Mouse (Mus musculus) liver, embryonic 13.5 days (tissue): ENCODE data around the gene Tm9sf2. TPM values are rescaled to one million over a fixed set of nuclear protein-coding genes. Genes with fewer than 3 reads are reported as not detected.

ENCODE experiments used
- ATAC-seq: fragments of 200-750 bp; cut with Nextera tagmentation; 2 replicates; pipeline ENCODE4 v1.8.0; 2017; ENCODE audit warnings: low read depth, mild to moderate bottlenecking, moderate number of reproducible peaks, moderate library complexity
- DNase-seq: peaks from one replicate; pipeline ENCODE4 v3.0.0; 2022
- H3K27ac ChIP-seq: fragments of 300-500 bp; sonication (generic); 2 replicates; pipeline ENCODE4 v1.5.1; 2015; ENCODE audit warnings: moderate library complexity, mild to moderate bottlenecking, inconsistent platforms
- H3K27me3 ChIP-seq: fragments of 300-500 bp; sonication (generic); 2 replicates; pipeline ENCODE4 v1.6.1; 2015; ENCODE audit warnings: mild to moderate bottlenecking, inconsistent platforms
- H3K36me3 ChIP-seq: fragments of 300-500 bp; sonication (generic); 2 replicates; pipeline ENCODE4 v1.6.1; 2015; ENCODE audit warnings: mild to moderate bottlenecking, inconsistent platforms
- H3K4me1 ChIP-seq: fragments of 300-500 bp; sonication (generic); replicated peaks from 2 replicates; pipeline ENCODE4 v1.6.1; 2015; ENCODE audit warnings: inconsistent platforms
- H3K4me2 ChIP-seq: fragments of 300-500 bp; sonication (generic); 2 replicates; pipeline ENCODE4 v1.6.1; 2015; ENCODE audit warnings: inconsistent platforms, mild to moderate bottlenecking, moderate library complexity
- H3K4me3 ChIP-seq: fragments of 300-500 bp; sonication (generic); replicated peaks from 2 replicates; pipeline ENCODE4 v1.5.1; 2015; ENCODE audit warnings: mild to moderate bottlenecking, inconsistent platforms
- H3K9ac ChIP-seq: fragments of 300-500 bp; sonication (generic); 2 replicates; pipeline ENCODE4 v1.6.1; 2015; ENCODE audit warnings: mild to moderate bottlenecking, inconsistent platforms
- H3K9me3 ChIP-seq: fragments of 300-500 bp; sonication (generic); replicated peaks from 2 replicates; pipeline ENCODE4 v1.6.1; 2016; ENCODE audit warnings: inconsistent platforms
- WGBS: fragments of 180-500 bp; shearing (Covaris S2); methylation state at CpG from one replicate; pipeline ENCODE4 v1.1.7; 2015; ENCODE audit not compliant: insufficient replicate concordance; 5-methylcytosine and 5-hydroxymethylcytosine counted together
- polyA plus RNA-seq: library from polyadenylated mRNA; unstranded; fragments of >200 nt; fragmentation: Nextera tagmentation; extraction: Ambion mirVana; gene quantifications from 2 replicates; pipeline ENCODE4 v1.2.1, GENCODE M21; 2015

Tm9sf2 gene
- polyA plus RNA-seq, 1 experiment from 2014 or later = 77.9 TPM

- H3K4me1 ChIP-seq = peaks cover 54% of the 10 kb centered on the region
- WGBS = 3% methylated on average over 45 of the region's 45 CpGs
- ATAC-seq = peak; percentile 99
These were observed 74.4 kb downstream of the Tm9sf2 start, which contains the start of gene Clybl for GRCm38 (mm10) chr14:122181078-122181814. Gene Clybl, plus strand, starts transcription at chr14:122181704.

GRCm38 (mm10) chr14:122181815-122182157 is 74.9 kb downstream of the Tm9sf2 start:
- no peaks in the 10 kb centered on the region for H3K36me3 ChIP-seq
- peaks cover 54% of the 10 kb centered on the region for H3K4me1 ChIP-seq
- no peaks in the 10 kb centered on the region for H3K9me3 ChIP-seq
- H3K4me3 ChIP-seq = peak overlapping the region; percentile 88
- peak overlapping the region; percentile 88 for H3K4me2 ChIP-seq
- under 1% methylated on average over 12 of the region's 12 CpGs for WGBS
- peak; percentile 75 for ATAC-seq
- H3K27me3 ChIP-seq = no peaks in the 10 kb centered on the region
- H3K27ac ChIP-seq = peak overlapping the region; percentile 86
- no peak for DNase-seq
- H3K9ac ChIP-seq = peak overlapping the region; percentile 84

More at GRCm38 (mm10) chr14:122181078-122181814, 74.4 kb downstream of the Tm9sf2 start, which contains the start of gene Clybl:
- Histone ChIP-seq H3K4me3 (peak within 1 kb of the TSS; percentile 88), H3K27me3 (no peaks in the 10 kb centered on the region), H3K4me2 (peak within 1 kb of the TSS; percentile 88), H3K36me3 (no peaks in the 10 kb centered on the region), H3K9me3 (no peaks in the 10 kb centered on the region), H3K9ac (peak within 1 kb of the TSS; percentile 84), H3K27ac (peak within 1 kb of the TSS; percentile 86)
- DNase-seq = peak; percentile 98

GRCm38 (mm10) chr14:122182220-122182619 is 75.4 kb downstream of the Tm9sf2 start:
- WGBS = 40% methylated on average over 6 of the region's 6 CpGs
- H3K9ac ChIP-seq = peak overlapping the region; percentile 84
- ATAC-seq = no peak

GRCm38 (mm10) chr14:122183974-122184373 is 77.1 kb downstream of the Tm9sf2 start:
- H3K9ac ChIP-seq = peak overlapping the region; percentile 10; the same call in 1 of the 2 replicates
- 25% methylated on average over 11 of the region's 11 CpGs for WGBS
- no peaks in the 10 kb centered on the region for H3K9me3 ChIP-seq
- peak overlapping the region; percentile 86 for H3K27ac ChIP-seq
- peak overlapping the region; percentile 15 for H3K4me3 ChIP-seq
- H3K36me3 ChIP-seq = no peaks in the 10 kb centered on the region
- DNase-seq (peak; percentile 61), ATAC-seq (no peak)
- peak overlapping the region; percentile 88 for H3K4me2 ChIP-seq
- H3K4me1 ChIP-seq = peaks cover 54% of the 10 kb centered on the region
- no peaks in the 10 kb centered on the region for H3K27me3 ChIP-seq

More at GRCm38 (mm10) chr14:122182220-122182619, 75.4 kb downstream of the Tm9sf2 start:
- no peaks in the 10 kb centered on the region for H3K9me3 ChIP-seq
- H3K27me3 ChIP-seq = no peaks in the 10 kb centered on the region
- H3K27ac ChIP-seq = peak overlapping the region; percentile 86
- no peaks in the 10 kb centered on the region for H3K36me3 ChIP-seq
- peak overlapping the region; percentile 88 for H3K4me2 ChIP-seq
- peaks cover 54% of the 10 kb centered on the region for H3K4me1 ChIP-seq
- peak overlapping the region; percentile 88 for H3K4me3 ChIP-seq
- DNase-seq = peak; percentile 16

GRCm38 (mm10) chr14:122188250-122188649 is 81.4 kb downstream of the Tm9sf2 start:
- Histone ChIP-seq H3K36me3 (no peaks in the 10 kb centered on the region), H3K4me2 (no peak overlapping the region), H3K4me3 (no peak overlapping the region), H3K27me3 (no peaks in the 10 kb centered on the region), H3K9ac (no peak overlapping the region), H3K9me3 (no peaks in the 10 kb centered on the region), H3K27ac (no peak overlapping the region), H3K4me1 (peaks cover 22% of the 10 kb centered on the region)
- WGBS = 88% methylated on average over 5 of the region's 5 CpGs
- DNase-seq (no peak), ATAC-seq (no peak)

GRCm38 (mm10) chr14:122189901-122190300 is 83.1 kb downstream of the Tm9sf2 start:
- H3K4me1 ChIP-seq = peaks cover 5% of the 10 kb centered on the region
- H3K9ac ChIP-seq = no peak overlapping the region
- no peak overlapping the region for H3K27ac ChIP-seq
- H3K36me3 ChIP-seq = no peaks in the 10 kb centered on the region
- H3K9me3 ChIP-seq = no peaks in the 10 kb centered on the region
- H3K27me3 ChIP-seq = no peaks in the 10 kb centered on the region
- ATAC-seq (no peak), DNase-seq (no peak)
- H3K4me2 ChIP-seq = no peak overlapping the region
- H3K4me3 ChIP-seq = no peak overlapping the region
- 72% methylated on average over 5 of the region's 5 CpGs for WGBS

- H3K27ac ChIP-seq = no peak overlapping the region
- no peaks in the 10 kb centered on the region for H3K36me3 ChIP-seq
- DNase-seq = no peak
- no peak overlapping the region for H3K4me3 ChIP-seq
- WGBS = 12% methylated on average over 2 of the region's 2 CpGs
- H3K4me2 ChIP-seq = no peak overlapping the region
- no peak for ATAC-seq
- no peak overlapping the region for H3K9ac ChIP-seq
- H3K9me3 ChIP-seq = no peaks in the 10 kb centered on the region
- H3K4me1 ChIP-seq = no peaks in the 10 kb centered on the region
- no peaks in the 10 kb centered on the region for H3K27me3 ChIP-seq
These were observed 83.7 kb downstream of the Tm9sf2 start for GRCm38 (mm10) chr14:122190527-122190926.

- 15% methylated on average over 7 of the region's 7 CpGs for WGBS
These were observed 84.2 kb downstream of the Tm9sf2 start for GRCm38 (mm10) chr14:122190941-122191510.

GRCm38 (mm10) chr14:122194630-122195029 is 87.8 kb downstream of the Tm9sf2 start:
- no peaks in the 10 kb centered on the region for H3K4me1 ChIP-seq
- DNase-seq (no peak), ATAC-seq (no peak)
- no peak overlapping the region for H3K4me3 ChIP-seq
- no peak overlapping the region for H3K9ac ChIP-seq
- WGBS = 88% methylated on average over 8 of the region's 8 CpGs
- H3K9me3 ChIP-seq = peaks cover 5% of the 10 kb centered on the region; the same call in 1 of the 2 replicates
- no peak overlapping the region for H3K27ac ChIP-seq
- no peaks in the 10 kb centered on the region for H3K36me3 ChIP-seq
- H3K4me2 ChIP-seq = no peak overlapping the region
- no peaks in the 10 kb centered on the region for H3K27me3 ChIP-seq

More at GRCm38 (mm10) chr14:122190941-122191510, 84.2 kb downstream of the Tm9sf2 start:
- Histone ChIP-seq H3K4me3 (no peak overlapping the region), H3K27ac (no peak overlapping the region), H3K4me2 (no peak overlapping the region), H3K27me3 (no peaks in the 10 kb centered on the region), H3K4me1 (no peaks in the 10 kb centered on the region), H3K9me3 (no peaks in the 10 kb centered on the region), H3K36me3 (no peaks in the 10 kb centered on the region), H3K9ac (no peak overlapping the region)
- DNase-seq (peak; percentile 35), ATAC-seq (peak; percentile 46; the same call in 1 of the 2 replicates)

- no peaks in the 10 kb centered on the region for H3K4me1 ChIP-seq
- H3K4me3 ChIP-seq = no peak overlapping the region
- DNase-seq (no peak), ATAC-seq (no peak)
- H3K27ac ChIP-seq = no peak overlapping the region
- no peaks in the 10 kb centered on the region for H3K27me3 ChIP-seq
- H3K36me3 ChIP-seq = no peaks in the 10 kb centered on the region
- peaks cover 5% of the 10 kb centered on the region; the same call in 1 of the 2 replicates for H3K9me3 ChIP-seq
- H3K4me2 ChIP-seq = no peak overlapping the region
- WGBS = 66% methylated on average over 6 of the region's 6 CpGs
- H3K9ac ChIP-seq = no peak overlapping the region
These were observed 90.0 kb downstream of the Tm9sf2 start for GRCm38 (mm10) chr14:122196851-122197250.

GRCm38 (mm10) chr14:122200247-122200885 is 93.5 kb downstream of the Tm9sf2 start:
- Histone ChIP-seq H3K9me3 (peaks cover 5% of the 10 kb centered on the region; the same call in 1 of the 2 replicates), H3K4me1 (peaks cover 6% of the 10 kb centered on the region; the same call in 1 of the 2 replicates), H3K27me3 (no peaks in the 10 kb centered on the region), H3K27ac (no peak overlapping the region), H3K36me3 (no peaks in the 10 kb centered on the region), H3K4me2 (no peak overlapping the region), H3K9ac (no peak overlapping the region), H3K4me3 (no peak overlapping the region)
- DNase-seq = no peak
- no peak for ATAC-seq
- WGBS = 82% methylated on average over 14 of the region's 14 CpGs
